Mouse (Mus musculus) liver, embryonic 12.5 days (tissue): Measurements from ENCODE around the gene Plppr3. TPM values are rescaled to one million over a fixed set of nuclear protein-coding genes. Genes with fewer than 3 reads are reported as not detected.
A peak's percentile ranks its signal among the peaks of the same experiment; 100 is the strongest.

Source experiments
- ATAC-seq: fragments of 200-750 bp; cut with Nextera tagmentation; 2 replicates; pipeline ENCODE4 v1.8.0; 2017; ENCODE audit warnings: moderate number of reproducible peaks, mild to moderate bottlenecking, moderate library complexity
- H3K27ac ChIP-seq: fragments of 300-500 bp; sonication (generic); 2 replicates; pipeline ENCODE4 v1.5.1; 2016; ENCODE audit warnings: mild to moderate bottlenecking
- H3K27me3 ChIP-seq: fragments of 300-500 bp; sonication (generic); replicated peaks from 2 replicates; pipeline ENCODE4 v1.6.1; 2016; ENCODE audit warnings: mild to moderate bottlenecking, moderate library complexity
- H3K36me3 ChIP-seq: fragments of 300-500 bp; sonication (generic); 2 replicates; pipeline ENCODE4 v1.6.1; 2016; ENCODE audit warnings: mild to moderate bottlenecking, moderate library complexity
- H3K4me1 ChIP-seq: fragments of 300-500 bp; sonication (generic); 2 replicates; pipeline ENCODE4 v1.6.1; 2016
- H3K4me2 ChIP-seq: fragments of 300-500 bp; sonication (generic); 2 replicates; pipeline ENCODE4 v1.6.1; 2016; ENCODE audit warnings: mild to moderate bottlenecking, moderate library complexity
- H3K4me3 ChIP-seq: fragments of 300-500 bp; sonication (generic); 2 replicates; pipeline ENCODE4 v1.5.1; 2016; ENCODE audit warnings: mild to moderate bottlenecking, moderate library complexity
- H3K9ac ChIP-seq: fragments of 300-500 bp; sonication (generic); 2 replicates; pipeline ENCODE4 v1.6.1; 2016; ENCODE audit warnings: mild to moderate bottlenecking, moderate library complexity
- H3K9me3 ChIP-seq: fragments of 300-500 bp; sonication (generic); replicated peaks from 2 replicates; pipeline ENCODE4 v1.6.1; 2016; ENCODE audit warnings: mild to moderate bottlenecking, moderate library complexity
- WGBS: fragments of 180-500 bp; shearing (Covaris S2); methylation state at CpG from one replicate; pipeline ENCODE4 v1.1.7; 2016; ENCODE audit not compliant: insufficient replicate concordance; 5-methylcytosine and 5-hydroxymethylcytosine counted together
- polyA plus RNA-seq: library from polyadenylated mRNA; unstranded; fragments of >200 nt; fragmentation: Nextera tagmentation; extraction: Ambion mirVana; gene quantifications from 2 replicates; pipeline ENCODE4 v1.2.1, GENCODE M21; 2016

Plppr3 gene
- polyA plus RNA-seq, 1 experiment from 2014 or later, result 8.2 TPM

GRCm38 (mm10) chr10:79862049-79862788 lies 12.2 kb downstream of the Plppr3 start:
- no peak overlapping the region for H3K9ac ChIP-seq
- H3K4me1 ChIP-seq, result peaks cover 35% of the 10 kb centered on the region
- H3K27me3 ChIP-seq, result no peaks in the 10 kb centered on the region
- ATAC-seq, result no peak
- H3K4me2 ChIP-seq, result no peak overlapping the region
- H3K27ac ChIP-seq, result no peak overlapping the region
- H3K4me3 ChIP-seq, result no peak overlapping the region
- WGBS, result 86% methylated on average over 23 of the region's 23 CpGs
- H3K9me3 ChIP-seq, result no peaks in the 10 kb centered on the region
- peaks cover 91% of the 10 kb centered on the region for H3K36me3 ChIP-seq

GRCm38 (mm10) chr10:79861230-79862048 lies 13.0 kb downstream of the Plppr3 start:
- peaks cover 43% of the 10 kb centered on the region for H3K4me1 ChIP-seq

GRCm38 (mm10) chr10:79860079-79860911 lies 14.1 kb downstream of the Plppr3 start:
- Histone ChIP-seq H3K9me3 (no peaks in the 10 kb centered on the region), H3K27ac (no peak overlapping the region), H3K9ac (no peak overlapping the region; the same call in 1 of the 2 replicates), H3K4me2 (no peak overlapping the region), H3K36me3 (peaks cover 96% of the 10 kb centered on the region), H3K4me3 (no peak overlapping the region), H3K27me3 (no peaks in the 10 kb centered on the region), H3K4me1 (peaks cover 48% of the 10 kb centered on the region)
- no peak for ATAC-seq
- WGBS, result 91% methylated on average over 26 of the region's 26 CpGs

More at GRCm38 (mm10) chr10:79861230-79862048, 13.0 kb downstream of the Plppr3 start:
- 87% methylated on average over 25 of the region's 25 CpGs for WGBS
- no peak overlapping the region for H3K4me3 ChIP-seq
- peaks cover 98% of the 10 kb centered on the region for H3K36me3 ChIP-seq
- no peak overlapping the region for H3K9ac ChIP-seq
- 0 out of 2 replicates have a peak overlapping the region, but pooled peaks have one; percentile 8 for H3K27ac ChIP-seq
- ATAC-seq, result no peak
- H3K9me3 ChIP-seq, result no peaks in the 10 kb centered on the region
- no peak overlapping the region for H3K4me2 ChIP-seq
- no peaks in the 10 kb centered on the region for H3K27me3 ChIP-seq

- ATAC-seq, result no peak
- Histone ChIP-seq H3K9me3 (no peaks in the 10 kb centered on the region), H3K27me3 (no peaks in the 10 kb centered on the region), H3K9ac (no peak overlapping the region), H3K4me1 (peaks cover 42% of the 10 kb centered on the region), H3K36me3 (peaks cover 84% of the 10 kb centered on the region), H3K4me2 (no peak overlapping the region), H3K27ac (no peak overlapping the region), H3K4me3 (no peak overlapping the region)
- WGBS, result 84% methylated on average over 11 of the region's 11 CpGs
These were observed 15.3 kb downstream of the Plppr3 start for GRCm38 (mm10) chr10:79859116-79859515.

- peaks cover 45% of the 10 kb centered on the region for H3K4me1 ChIP-seq
- whole genome bisulfite sequencing, result 71% methylated on average over 17 of the region's 17 CpGs
- H3K27me3 ChIP-seq, result no peaks in the 10 kb centered on the region
- H3K9me3 ChIP-seq, result no peaks in the 10 kb centered on the region
- 0 out of 2 replicates have a peak overlapping the region, but pooled peaks have one; percentile 22 for H3K9ac ChIP-seq
- H3K36me3 ChIP-seq, result peaks cover 78% of the 10 kb centered on the region
- ATAC-seq, result no peak
- H3K4me3 ChIP-seq, result peak overlapping the region; percentile 93
- peak overlapping the region; percentile 98 for H3K4me2 ChIP-seq
- H3K27ac ChIP-seq, result peak overlapping the region; percentile 42; the same call in 1 of the 2 replicates
These were observed 15.9 kb downstream of the Plppr3 start for GRCm38 (mm10) chr10:79858416-79859074.

GRCm38 (mm10) chr10:79857894-79858293 lies 16.5 kb downstream of the Plppr3 start:
- Histone ChIP-seq H3K9me3 (no peaks in the 10 kb centered on the region), H3K27ac (peak overlapping the region; percentile 99; the same call in 1 of the 2 replicates), H3K4me3 (peak overlapping the region; percentile 93), H3K4me1 (peaks cover 52% of the 10 kb centered on the region), H3K4me2 (peak overlapping the region; percentile 98), H3K27me3 (no peaks in the 10 kb centered on the region), H3K36me3 (peaks cover 72% of the 10 kb centered on the region), H3K9ac (0 out of 2 replicates have a peak overlapping the region, but pooled peaks have one; percentile 22)
- WGBS, result 78% methylated on average over 2 of the region's 2 CpGs
- no peak for ATAC-seq

GRCm38 (mm10) chr10:79857452-79857811 lies 17.0 kb downstream of the Plppr3 start:
- H3K4me2 ChIP-seq, result peak overlapping the region; percentile 98
- peak overlapping the region; percentile 97 for H3K9ac ChIP-seq
- WGBS, result 42% methylated on average over 4 of the region's 4 CpGs
- H3K27ac ChIP-seq, result peak overlapping the region; percentile 99
- no peaks in the 10 kb centered on the region for H3K27me3 ChIP-seq
- no peaks in the 10 kb centered on the region for H3K9me3 ChIP-seq
- ATAC-seq, result no peak
- H3K4me3 ChIP-seq, result peak overlapping the region; percentile 93
- H3K4me1 ChIP-seq, result peaks cover 56% of the 10 kb centered on the region
- peaks cover 67% of the 10 kb centered on the region for H3K36me3 ChIP-seq

GRCm38 (mm10) chr10:79856704-79857451 lies 17.6 kb downstream of the Plppr3 start:
- Histone ChIP-seq H3K4me3 (peak overlapping the region; percentile 93), H3K27ac (peak overlapping the region; percentile 99), H3K36me3 (peaks cover 62% of the 10 kb centered on the region), H3K9me3 (no peaks in the 10 kb centered on the region), H3K9ac (peak overlapping the region; percentile 97), H3K27me3 (no peaks in the 10 kb centered on the region), H3K4me2 (peak overlapping the region; percentile 98), H3K4me1 (peaks cover 62% of the 10 kb centered on the region)
- 42% methylated on average over 7 of the region's 7 CpGs for WGBS
- no peak for ATAC-seq

- no peaks in the 10 kb centered on the region for H3K9me3 ChIP-seq
- peak overlapping the region; percentile 98 for H3K4me2 ChIP-seq
- H3K4me1 ChIP-seq, result peaks cover 68% of the 10 kb centered on the region
- peaks cover 56% of the 10 kb centered on the region for H3K36me3 ChIP-seq
- 46% methylated on average over 6 of the region's 6 CpGs for WGBS
- peak overlapping the region; percentile 93 for H3K4me3 ChIP-seq
- no peaks in the 10 kb centered on the region for H3K27me3 ChIP-seq
- peak overlapping the region; percentile 99 for H3K27ac ChIP-seq
- peak overlapping the region; percentile 97 for H3K9ac ChIP-seq
- no peak for ATAC-seq
These were observed 18.2 kb downstream of the Plppr3 start for GRCm38 (mm10) chr10:79856280-79856679.

- H3K4me2 ChIP-seq, result peak overlapping the region; percentile 98
- peak overlapping the region; percentile 93 for H3K4me3 ChIP-seq
- peak overlapping the region; percentile 97 for H3K9ac ChIP-seq
- ATAC-seq, result no peak
- 2% methylated on average over 10 of the region's 10 CpGs for WGBS
- H3K27me3 ChIP-seq, result no peaks in the 10 kb centered on the region
- peak overlapping the region; percentile 99 for H3K27ac ChIP-seq
- no peaks in the 10 kb centered on the region for H3K9me3 ChIP-seq
- H3K36me3 ChIP-seq, result peaks cover 50% of the 10 kb centered on the region
- H3K4me1 ChIP-seq, result peaks cover 74% of the 10 kb centered on the region
These were observed 18.8 kb downstream of the Plppr3 start for GRCm38 (mm10) chr10:79855558-79856184.
